Mouse (Mus musculus): ENCODE results near the gene Olfr65. TPM values are rescaled to one million over a fixed set of nuclear protein-coding genes. Genes with fewer than 3 reads are reported as not detected.

Gene Olfr65
- not detected for polyA plus RNA-seq (2014; fragmentation: Illumina TruSeq; extraction: RNeasy Lipid Tissue Mini Kit (QIAGEN cat#74804))

GRCm38 (mm10) chr7:103903187-103903586 lies at the start of gene Olfr65:
Gene Olfr65, plus strand, starts transcription at chr7:103903487.

DNA sequence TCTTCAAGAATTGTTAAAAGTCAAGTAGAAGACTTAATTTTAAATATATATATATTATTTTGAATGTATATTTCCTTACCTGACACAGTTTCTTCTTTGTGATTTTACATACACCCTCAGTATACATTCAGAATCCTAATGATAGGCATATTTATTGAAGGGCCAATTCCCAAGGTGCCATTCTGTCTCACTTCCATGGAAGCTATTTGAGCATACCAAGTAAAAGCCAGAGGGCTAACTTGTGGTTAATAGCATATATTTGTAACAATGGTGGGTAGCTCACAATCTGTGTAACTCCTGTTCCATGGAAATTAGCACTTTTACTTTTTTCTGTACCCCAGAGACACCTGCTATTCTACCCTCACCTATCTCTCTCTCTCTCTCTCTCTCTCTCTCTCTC lies 17.1 kb upstream of the Olfr65 start, which contains the start of gene Olfr66:
TSS of gene Olfr66 (minus strand) at position 101 of the 400 bp plus-strand sequence.

GRCm38 (mm10) chr7:103894385-103894784 lies 8.9 kb upstream of the Olfr65 start, which contains the start of gene Olfr64:
Gene Olfr64, minus strand, starts transcription at chr7:103894485.

DNA sequence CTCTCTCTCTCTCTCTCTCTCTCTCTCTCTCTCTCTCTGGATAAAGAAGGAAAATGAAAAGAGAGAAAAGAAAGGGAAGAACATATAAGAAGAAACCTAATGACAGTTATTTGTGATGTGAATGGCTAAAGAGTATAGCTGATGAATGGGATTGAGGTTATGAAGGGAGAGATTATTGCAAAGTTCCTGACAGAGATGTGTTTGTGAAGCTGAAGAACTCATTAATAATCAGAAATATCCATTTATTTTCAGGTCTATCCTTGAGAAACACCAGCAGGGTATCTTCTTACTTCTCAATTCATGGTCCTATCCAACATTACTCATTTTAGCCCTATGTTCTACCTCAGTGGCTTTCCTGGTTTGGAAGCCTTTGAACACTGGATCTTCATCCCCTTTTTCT lies 25.2 kb downstream of the Olfr65 start, which contains the start of gene Olfr631:
TSS of gene Olfr631 (plus strand) at position 301 of the 400 bp plus-strand sequence.

GRCm38 (mm10) chr7:103934264-103934663 lies 31.0 kb downstream of the Olfr65 start, which contains the start of gene Olfr632:
Gene Olfr632, plus strand, starts transcription at chr7:103934347.

GRCm38 (mm10) chr7:103944137-103944536 lies 40.9 kb downstream of the Olfr65 start, which contains the start of gene Olfr633:
Gene Olfr633, plus strand, starts transcription at chr7:103944437.

Other genes starting within 250 kb of the Olfr65 start
- gene Olfr623, start 239.8 kb upstream of the Olfr65 start, polyA plus RNA-seq (2014; fragmentation: Illumina TruSeq; extraction: RNeasy Lipid Tissue Mini Kit (QIAGEN cat#74804)) = not detected
- 0.63 TPM for gene Olfr624, start 232.3 kb upstream of the Olfr65 start, polyA plus RNA-seq (2014; fragmentation: Illumina TruSeq; extraction: RNeasy Lipid Tissue Mini Kit (QIAGEN cat#74804))
- gene Olfr625-ps1, start 220.8 kb upstream of the Olfr65 start, polyA plus RNA-seq (2014; fragmentation: Illumina TruSeq; extraction: RNeasy Lipid Tissue Mini Kit (QIAGEN cat#74804)) = not detected
- not detected for gene Olfr243, start 188.8 kb upstream of the Olfr65 start, polyA plus RNA-seq (2014; fragmentation: Illumina TruSeq; extraction: RNeasy Lipid Tissue Mini Kit (QIAGEN cat#74804))
- not detected for gene Olfr628, start 173.1 kb upstream of the Olfr65 start, polyA plus RNA-seq (2014; fragmentation: Illumina TruSeq; extraction: RNeasy Lipid Tissue Mini Kit (QIAGEN cat#74804))
- not detected for gene Olfr629, start 158.5 kb upstream of the Olfr65 start, polyA plus RNA-seq (2014; fragmentation: Illumina TruSeq; extraction: RNeasy Lipid Tissue Mini Kit (QIAGEN cat#74804))
- not detected for gene Olfr630, start 146.2 kb upstream of the Olfr65 start, polyA plus RNA-seq (2014; fragmentation: Illumina TruSeq; extraction: RNeasy Lipid Tissue Mini Kit (QIAGEN cat#74804))
- gene Olfr69, start 131.9 kb upstream of the Olfr65 start, polyA plus RNA-seq (2014; fragmentation: Illumina TruSeq; extraction: RNeasy Lipid Tissue Mini Kit (QIAGEN cat#74804)) = not detected
- gene Olfr68, start 123.8 kb upstream of the Olfr65 start, polyA plus RNA-seq (2014; fragmentation: Illumina TruSeq; extraction: RNeasy Lipid Tissue Mini Kit (QIAGEN cat#74804)) = not detected
- gene Olfr67, start 111.7 kb upstream of the Olfr65 start, polyA plus RNA-seq (2014; fragmentation: Illumina TruSeq; extraction: RNeasy Lipid Tissue Mini Kit (QIAGEN cat#74804)) = not detected
- 2.9 TPM for gene Hbb-bt, start 89.5 kb upstream of the Olfr65 start, polyA plus RNA-seq (2014; fragmentation: Illumina TruSeq; extraction: RNeasy Lipid Tissue Mini Kit (QIAGEN cat#74804))
- 54.8 TPM for gene Hbb-bs, start 75.4 kb upstream of the Olfr65 start, polyA plus RNA-seq (2014; fragmentation: Illumina TruSeq; extraction: RNeasy Lipid Tissue Mini Kit (QIAGEN cat#74804))
- gene Hbb-bh2, start 63.0 kb upstream of the Olfr65 start, polyA plus RNA-seq (2014; fragmentation: Illumina TruSeq; extraction: RNeasy Lipid Tissue Mini Kit (QIAGEN cat#74804)) = not detected
- gene Hbb-bh1, start 60.3 kb upstream of the Olfr65 start, polyA plus RNA-seq (2014; fragmentation: Illumina TruSeq; extraction: RNeasy Lipid Tissue Mini Kit (QIAGEN cat#74804)) = not detected
- not detected for gene Hbb-y, start 50.3 kb upstream of the Olfr65 start, polyA plus RNA-seq (2014; fragmentation: Illumina TruSeq; extraction: RNeasy Lipid Tissue Mini Kit (QIAGEN cat#74804))
- not detected for gene Olfr66, start 17.2 kb upstream of the Olfr65 start, polyA plus RNA-seq (2014; fragmentation: Illumina TruSeq; extraction: RNeasy Lipid Tissue Mini Kit (QIAGEN cat#74804))
- not detected for gene Olfr64, start 9.0 kb upstream of the Olfr65 start, polyA plus RNA-seq (2014; fragmentation: Illumina TruSeq; extraction: RNeasy Lipid Tissue Mini Kit (QIAGEN cat#74804))
- gene Olfr631, start 25.3 kb downstream of the Olfr65 start, polyA plus RNA-seq (2014; fragmentation: Illumina TruSeq; extraction: RNeasy Lipid Tissue Mini Kit (QIAGEN cat#74804)) = not detected
- gene Olfr632, start 30.9 kb downstream of the Olfr65 start, polyA plus RNA-seq (2014; fragmentation: Illumina TruSeq; extraction: RNeasy Lipid Tissue Mini Kit (QIAGEN cat#74804)) = not detected
- gene Olfr633, start 41.0 kb downstream of the Olfr65 start, polyA plus RNA-seq (2014; fragmentation: Illumina TruSeq; extraction: RNeasy Lipid Tissue Mini Kit (QIAGEN cat#74804)) = not detected
- gene Olfr635, start 67.7 kb downstream of the Olfr65 start, polyA plus RNA-seq (2014; fragmentation: Illumina TruSeq; extraction: RNeasy Lipid Tissue Mini Kit (QIAGEN cat#74804)) = not detected
- not detected for gene Olfr638, start 95.3 kb downstream of the Olfr65 start, polyA plus RNA-seq (2014; fragmentation: Illumina TruSeq; extraction: RNeasy Lipid Tissue Mini Kit (QIAGEN cat#74804))
- gene Olfr639, start 113.8 kb downstream of the Olfr65 start, polyA plus RNA-seq (2014; fragmentation: Illumina TruSeq; extraction: RNeasy Lipid Tissue Mini Kit (QIAGEN cat#74804)) = not detected
- gene Olfr640, start 122.1 kb downstream of the Olfr65 start, polyA plus RNA-seq (2014; fragmentation: Illumina TruSeq; extraction: RNeasy Lipid Tissue Mini Kit (QIAGEN cat#74804)) = not detected
- not detected for gene Olfr641, start 132.0 kb downstream of the Olfr65 start, polyA plus RNA-seq (2014; fragmentation: Illumina TruSeq; extraction: RNeasy Lipid Tissue Mini Kit (QIAGEN cat#74804))
- not detected for gene Olfr642, start 149.2 kb downstream of the Olfr65 start, polyA plus RNA-seq (2014; fragmentation: Illumina TruSeq; extraction: RNeasy Lipid Tissue Mini Kit (QIAGEN cat#74804))
- not detected for gene 4930516K23Rik, start 158.0 kb downstream of the Olfr65 start, polyA plus RNA-seq (2014; fragmentation: Illumina TruSeq; extraction: RNeasy Lipid Tissue Mini Kit (QIAGEN cat#74804))
- gene Olfr644, start 168.4 kb downstream of the Olfr65 start, polyA plus RNA-seq (2014; fragmentation: Illumina TruSeq; extraction: RNeasy Lipid Tissue Mini Kit (QIAGEN cat#74804)) = not detected
- not detected for gene Olfr645, start 182.0 kb downstream of the Olfr65 start, polyA plus RNA-seq (2014; fragmentation: Illumina TruSeq; extraction: RNeasy Lipid Tissue Mini Kit (QIAGEN cat#74804))
- gene Olfr646, start 201.4 kb downstream of the Olfr65 start, polyA plus RNA-seq (2014; fragmentation: Illumina TruSeq; extraction: RNeasy Lipid Tissue Mini Kit (QIAGEN cat#74804)) = not detected
- not detected for gene Ubqln5, start 226.3 kb downstream of the Olfr65 start, polyA plus RNA-seq (2014; fragmentation: Illumina TruSeq; extraction: RNeasy Lipid Tissue Mini Kit (QIAGEN cat#74804))
- gene Olfr643, start 233.9 kb downstream of the Olfr65 start, polyA plus RNA-seq (2014; fragmentation: Illumina TruSeq; extraction: RNeasy Lipid Tissue Mini Kit (QIAGEN cat#74804)) = not detected
- gene Ubqln3, start 239.8 kb downstream of the Olfr65 start, polyA plus RNA-seq (2014; fragmentation: Illumina TruSeq; extraction: RNeasy Lipid Tissue Mini Kit (QIAGEN cat#74804)) = not detected
- not detected for gene Ubqlnl, start 247.1 kb downstream of the Olfr65 start, polyA plus RNA-seq (2014; fragmentation: Illumina TruSeq; extraction: RNeasy Lipid Tissue Mini Kit (QIAGEN cat#74804))